In the genomic region with DNA sequence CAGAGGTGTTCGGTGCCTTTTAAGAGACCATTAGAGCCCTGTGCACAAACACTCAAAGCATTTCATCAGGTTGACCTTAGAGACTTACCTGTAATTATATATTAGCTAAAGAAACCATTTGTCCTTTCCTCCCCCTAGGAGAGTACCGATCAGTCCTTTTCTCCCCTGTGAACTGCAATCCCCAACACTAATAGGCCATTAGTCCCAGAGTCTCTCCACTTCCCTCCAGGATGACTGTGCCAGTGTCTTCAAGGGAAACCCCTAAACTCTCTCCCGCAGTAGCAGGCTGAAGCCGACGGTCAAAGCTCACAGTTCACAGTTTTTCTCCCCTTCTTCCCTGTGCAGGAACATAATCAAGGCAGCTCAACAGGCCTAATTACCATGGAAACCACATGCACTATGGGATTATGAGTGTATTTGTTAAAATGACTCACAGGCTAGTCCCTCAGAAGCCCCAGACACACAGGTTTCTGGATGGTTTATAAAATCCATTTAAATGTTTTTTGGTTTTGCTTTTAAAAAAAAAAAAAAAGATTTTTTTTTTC, we compare ENCODE assay signal across 15 mouse cellular contexts. TPM values are rescaled to one million over a fixed set of nuclear protein-coding genes. Genes with fewer than 3 reads are reported as not detected.
DNase-seq lines count a peak whose midpoint lies in the region; ATAC-seq and TF ChIP-seq lines count a peak whose summit lies in the region.
"Had no signal": no experiment of that assay in that cellular context is flagged by ENCODE, and none has a peak within 500 bp of the region (broad histone marks: within the 10 kb centered on the region; RNA-seq: fewer than 3 reads in every experiment).

No protein-coding gene starts in this region.

- H3K4me3 ChIP-seq in limb, embryonic 12.5 days (replicated peaks) = no peak overlapping the region
- H3K4me3 ChIP-seq in limb, embryonic 10.5 days = no peak overlapping the region
- no peak overlapping the region for H3K4me3 ChIP-seq in bone marrow macrophage, adult 2 months (ENCODE audit: insufficient read depth, low read length)
- H3K4me3 ChIP-seq in forebrain, embryonic 14.5 days (ENCODE audit: low read depth, low read length) = no peak overlapping the region
- H3K4me3 ChIP-seq in midbrain, embryonic 15.5 days = no peak overlapping the region
- H3K4me3 ChIP-seq in heart, adult 2 months = no peak overlapping the region
- H3K4me3 ChIP-seq: liver, embryonic 13.5 days had no signal

- peak overlapping the region; percentile 35; the same call in 1 of the 2 replicates for H3K27ac ChIP-seq in limb, embryonic 12.5 days
- no peak overlapping the region for H3K27ac ChIP-seq in limb, embryonic 10.5 days
- H3K27ac ChIP-seq in bone marrow macrophage, adult 2 months (ENCODE audit: insufficient read depth, low read depth, low read length) = 0 out of 2 replicates have a peak overlapping the region, but pooled peaks have one; percentile 0
- H3K27ac ChIP-seq in forebrain, embryonic 14.5 days (ENCODE audit: low read depth, low read length) = no peak overlapping the region; the same call in 1 of the 2 replicates
- H3K27ac ChIP-seq in midbrain, embryonic 15.5 days = no peak overlapping the region; the same call in 1 of the 2 replicates
- H3K27ac ChIP-seq in heart, adult 2 months = no peak overlapping the region
- H3K27ac ChIP-seq: liver, embryonic 13.5 days had no signal

- TF ChIP-seq EP300 in heart, adult 2 months (IDR thresholded peaks at IDR 0.05; ENCODE audit: insufficient read depth, low read depth, low read length) = no peak

- TF ChIP-seq CTCF in bone marrow macrophage, adult 2 months (IDR thresholded peaks at IDR 0.05; ENCODE audit: low read depth, low read length) = no peak
- no peak for TF ChIP-seq CTCF in heart, adult 2 months (IDR thresholded peaks at IDR 0.05)

- H3K27me3 ChIP-seq in limb, embryonic 12.5 days = no peaks in the 10 kb centered on the region
- H3K27me3 ChIP-seq in limb, embryonic 10.5 days (ENCODE audit: low read depth, poor library complexity, severe bottlenecking) = no peaks in the 10 kb centered on the region
- no peaks in the 10 kb centered on the region for H3K27me3 ChIP-seq in forebrain, embryonic 14.5 days (replicated peaks; ENCODE audit: control insufficient read depth, insufficient read depth, low read length)
- no peaks in the 10 kb centered on the region for H3K27me3 ChIP-seq in midbrain, embryonic 15.5 days (replicated peaks)
- no peaks in the 10 kb centered on the region for H3K27me3 ChIP-seq in heart, adult 2 months (ENCODE audit: control insufficient read depth, insufficient read depth, low read length)
- H3K27me3 ChIP-seq: liver, embryonic 13.5 days had no signal

- intact Hi-C loops in heart, adult 2 months (cut with DNase I) = no loop called here

- WGBS in limb, embryonic 12.5 days = 41% methylated on average over 5 of the region's 5 CpGs
- 64% methylated on average over 5 of the region's 5 CpGs for WGBS in limb, embryonic 10.5 days
- WGBS in forebrain, embryonic 14.5 days = 22% methylated on average over 5 of the region's 5 CpGs
- 22% methylated on average over 5 of the region's 5 CpGs for WGBS in midbrain, embryonic 15.5 days
- 82% methylated on average over 5 of the region's 5 CpGs for WGBS in heart, adult 2 months

- no peaks in the 10 kb centered on the region for H3K79me2 ChIP-seq in heart, adult 2 months (replicated peaks; ENCODE audit: control insufficient read depth, insufficient read depth, low read length)

- no peak for ATAC-seq in limb, embryonic 12.5 days (ENCODE audit: insufficient number of reproducible peaks, insufficient read depth, low FRiP score, low TSS enrichment, low read depth)
- ATAC-seq in forebrain, embryonic 14.5 days = peak; percentile 33; the same call in 1 of the 2 replicates
- peak; percentile 57 for ATAC-seq in midbrain, embryonic 15.5 days (replicated peaks)
- ATAC-seq in megakaryocyte progenitor cell, adult 5-6 weeks (replicated peaks; ENCODE audit: poor library complexity) = no peak

- no peaks in the 10 kb centered on the region for H3K9me3 ChIP-seq in limb, embryonic 12.5 days
- H3K9me3 ChIP-seq in limb, embryonic 10.5 days (replicated peaks) = no peaks in the 10 kb centered on the region
- no peaks in the 10 kb centered on the region for H3K9me3 ChIP-seq in forebrain, embryonic 14.5 days (replicated peaks; ENCODE audit: control insufficient read depth, low read length)
- H3K9me3 ChIP-seq in midbrain, embryonic 15.5 days = no peaks in the 10 kb centered on the region
- H3K9me3 ChIP-seq: liver, embryonic 13.5 days had no signal

- DNase-seq in limb, embryonic 10.5 days (ENCODE audit: low spot score) = no peak
- peak; percentile 71 for DNase-seq in forebrain, embryonic 14.5 days (ENCODE audit: low spot score)
- DNase-seq in right cerebral cortex, postnatal 14 days = no peak
- DNase-seq in heart, adult 2 months = no peak
- DNase-seq: adrenal gland, adult 8-10 months; cerebellum, adult 11-12 months; gastrocnemius, postnatal 36 days; heart, postnatal 36 days; kidney, postnatal 10 days; liver, embryonic 13.5 days; retina, postnatal 1 day had no signal

- H3K9ac ChIP-seq in limb, embryonic 12.5 days (replicated peaks) = no peak overlapping the region
- H3K9ac ChIP-seq in forebrain, embryonic 14.5 days (ENCODE audit: low read length) = no peak overlapping the region
- no peak overlapping the region; the same call in 1 of the 2 replicates for H3K9ac ChIP-seq in midbrain, embryonic 15.5 days
- no peak overlapping the region for H3K9ac ChIP-seq in heart, adult 2 months (ENCODE audit: low read depth, low read length)
- H3K9ac ChIP-seq: liver, embryonic 13.5 days had no signal

- peaks cover 25% of the 10 kb centered on the region for H3K4me1 ChIP-seq in limb, embryonic 12.5 days (replicated peaks)
- peaks cover 45% of the 10 kb centered on the region for H3K4me1 ChIP-seq in limb, embryonic 10.5 days
- H3K4me1 ChIP-seq in bone marrow macrophage, adult 2 months (ENCODE audit: control insufficient read depth, insufficient read depth, low read length) = peaks cover 52% of the 10 kb centered on the region
- peaks cover 39% of the 10 kb centered on the region for H3K4me1 ChIP-seq in forebrain, embryonic 14.5 days (ENCODE audit: control insufficient read depth, insufficient read depth, low read length)
- H3K4me1 ChIP-seq in midbrain, embryonic 15.5 days = peaks cover 56% of the 10 kb centered on the region
- H3K4me1 ChIP-seq in heart, adult 2 months (ENCODE audit: control insufficient read depth, insufficient read depth, low read length) = no peaks in the 10 kb centered on the region; the same call in 1 of the 2 replicates
- H3K4me1 ChIP-seq: liver, embryonic 13.5 days had no signal

- no peak overlapping the region for H3K4me2 ChIP-seq in limb, embryonic 12.5 days
- no peak overlapping the region for H3K4me2 ChIP-seq in forebrain, embryonic 14.5 days (ENCODE audit: low read length)
- peak overlapping the region; percentile 3; the same call in 1 of the 2 replicates for H3K4me2 ChIP-seq in midbrain, embryonic 15.5 days
- H3K4me2 ChIP-seq: liver, embryonic 13.5 days had no signal

- TF ChIP-seq POLR2A in bone marrow macrophage, adult 2 months (IDR thresholded peaks at IDR 0.05; ENCODE audit: borderline replicate concordance, low read depth, low read length) = no peak
- TF ChIP-seq POLR2A in heart, adult 2 months (IDR thresholded peaks at IDR 0.05; ENCODE audit: insufficient read depth, low read depth, low read length) = no peak

- H3K36me3 ChIP-seq in limb, embryonic 12.5 days = peaks cover under 1% of the 10 kb centered on the region; the same call in 1 of the 2 replicates
- peaks cover 4% of the 10 kb centered on the region for H3K36me3 ChIP-seq in limb, embryonic 10.5 days
- peaks cover 10% of the 10 kb centered on the region for H3K36me3 ChIP-seq in forebrain, embryonic 14.5 days (ENCODE audit: control insufficient read depth, insufficient read depth, low read length)
- H3K36me3 ChIP-seq in midbrain, embryonic 15.5 days (replicated peaks) = peaks cover under 1% of the 10 kb centered on the region; the same call in 1 of the 2 replicates
- no peaks in the 10 kb centered on the region for H3K36me3 ChIP-seq in heart, adult 2 months (ENCODE audit: control insufficient read depth, insufficient read depth, low read length)
- H3K36me3 ChIP-seq: liver, embryonic 13.5 days had no signal

RNA-seq across cellular contexts. Expression of gene Gng2, which starts 13.4 kb away (rescaled TPM):
- polyA plus RNA-seq in limb, embryonic 12.5 days (2016; fragmentation: Nextera tagmentation; extraction: Ambion mirVana) = 55.0 and 60.9 TPM in 2 replicates
- 63.9 and 72.1 TPM in 2 replicates for polyA plus RNA-seq in limb, embryonic 10.5 days (2016; fragmentation: Nextera tagmentation; extraction: Ambion mirVana)
- polyA plus RNA-seq in bone marrow macrophage, adult 2 months (2012; ENCODE audit: insufficient read depth, insufficient read length, missing spikeins) = 210 and 216 TPM in 2 replicates
- 423 and 429 TPM in 2 replicates for polyA plus RNA-seq in forebrain, embryonic 14.5 days (2014; fragmentation: Nextera tagmentation; extraction: Ambion mirVana)
- 452 and 467 TPM in 2 replicates for polyA plus RNA-seq in midbrain, embryonic 15.5 days (2015; fragmentation: Nextera tagmentation; extraction: Ambion mirVana)
- total RNA-seq in heart, adult 2 months (2021) = 10 to 100 TPM; 13.0 to 14.9 TPM
- polyA plus RNA-seq in heart, adult 2 months (2012; rRNA removed) = 11.7 and 19.0 TPM in 2 replicates
- total RNA-seq in megakaryocyte progenitor cell, adult 5-6 weeks (2015) = 47.7 and 53.6 TPM in 2 replicates
- total RNA-seq in megakaryocyte progenitor cell, adult 5-6 weeks (2017) = 32.1 and 67.0 TPM in 2 replicates

Comparison
In these comparisons a context has a peak if more than half of its experiments do, and no peak if none do; other contexts are left out.
1. H3K27ac ChIP-seq: peak in limb, embryonic 12.5 days (single experiment) and bone marrow macrophage, adult 2 months (single experiment); none in limb, embryonic 10.5 days (single experiment), forebrain, embryonic 14.5 days (single experiment), midbrain, embryonic 15.5 days (single experiment) and heart, adult 2 months (single experiment).
2. ATAC-seq: peak in forebrain, embryonic 14.5 days (single experiment) and midbrain, embryonic 15.5 days (single experiment); none in limb, embryonic 12.5 days (single experiment) and megakaryocyte progenitor cell, adult 5-6 weeks (single experiment).